Mouse (Mus musculus) cerebral cortex, adult 2 months (tissue): ENCODE results near the gene Sdk2.

Experiments used
- WGBS: fragments of 180-500 bp; shearing (Covaris S2); methylation state at CpG from one replicate; pipeline ENCODE4 v1.1.7; 2018; 5-methylcytosine and 5-hydroxymethylcytosine counted together

Sdk2 gene

DNA sequence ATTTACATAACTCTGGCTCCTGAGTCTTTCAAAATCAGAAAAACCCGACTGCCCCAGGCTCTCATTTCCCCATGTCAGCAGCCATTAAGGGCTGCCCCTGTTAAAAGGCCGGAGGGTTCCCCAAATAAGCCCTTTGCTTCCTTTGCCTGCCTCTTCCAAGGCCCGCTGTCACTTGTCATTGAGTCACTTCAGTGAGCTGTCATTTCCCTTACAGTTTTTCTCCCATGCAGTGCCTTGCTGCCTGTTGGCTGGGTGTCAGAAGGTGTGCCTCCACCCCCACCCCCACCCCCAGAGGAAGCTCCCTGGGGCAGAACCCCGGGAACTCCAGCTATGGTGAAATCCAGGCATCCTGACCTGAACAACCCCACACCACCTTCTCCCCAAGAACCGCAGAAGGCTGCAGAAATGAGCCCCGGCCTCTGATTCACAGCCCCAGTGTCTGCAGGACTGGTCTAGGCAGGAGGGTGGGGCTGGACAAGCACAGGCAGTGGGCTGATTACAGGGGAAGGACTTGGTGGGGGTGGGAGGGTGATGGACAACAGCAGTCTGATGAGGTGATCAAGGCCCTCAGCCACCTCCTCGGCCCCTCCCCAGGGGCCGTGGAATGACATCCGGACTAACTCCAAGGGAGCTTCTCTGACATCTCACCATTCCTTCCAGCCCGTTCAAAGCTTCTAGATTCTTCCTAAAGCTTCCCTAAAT lies 300.4 kb downstream of the Sdk2 start:
- WGBS = 68% methylated on average over 10 of the region's 10 CpGs

DNA sequence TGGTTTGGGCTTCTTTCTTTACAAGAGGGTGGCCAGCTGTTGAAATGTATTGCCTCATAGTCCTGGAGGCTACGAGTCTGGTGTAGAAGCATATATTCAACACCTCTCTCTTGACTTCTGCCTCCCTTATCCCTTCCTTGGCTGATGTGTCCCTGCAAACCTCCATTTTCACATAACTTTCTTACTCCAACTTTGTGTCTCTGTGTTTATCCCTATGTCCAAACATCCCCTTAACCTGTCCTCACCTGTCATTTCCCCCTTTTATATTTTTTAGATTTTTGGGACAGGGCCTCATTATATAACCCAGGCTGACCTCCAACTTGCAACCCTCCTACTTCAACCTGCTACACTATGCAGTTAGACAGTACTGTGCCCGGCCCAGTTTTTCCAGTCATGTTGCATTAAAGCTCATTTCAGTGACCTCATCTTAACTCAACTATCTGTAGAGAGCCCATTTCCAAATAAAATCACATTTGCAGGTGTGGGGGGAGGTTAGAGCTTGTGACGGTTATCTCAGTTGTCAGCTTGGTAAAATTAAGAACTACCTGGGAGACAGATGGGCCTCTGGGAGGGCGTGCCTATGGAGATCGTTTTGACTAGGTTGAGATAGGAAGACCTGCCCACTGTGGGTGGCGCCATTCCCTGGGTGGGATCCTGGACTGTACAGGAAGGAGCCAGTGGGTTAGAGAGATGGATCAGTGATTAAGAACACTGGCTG lies 302.6 kb downstream of the Sdk2 start:
- 94% methylated on average over 6 of the region's 6 CpGs for WGBS

DNA sequence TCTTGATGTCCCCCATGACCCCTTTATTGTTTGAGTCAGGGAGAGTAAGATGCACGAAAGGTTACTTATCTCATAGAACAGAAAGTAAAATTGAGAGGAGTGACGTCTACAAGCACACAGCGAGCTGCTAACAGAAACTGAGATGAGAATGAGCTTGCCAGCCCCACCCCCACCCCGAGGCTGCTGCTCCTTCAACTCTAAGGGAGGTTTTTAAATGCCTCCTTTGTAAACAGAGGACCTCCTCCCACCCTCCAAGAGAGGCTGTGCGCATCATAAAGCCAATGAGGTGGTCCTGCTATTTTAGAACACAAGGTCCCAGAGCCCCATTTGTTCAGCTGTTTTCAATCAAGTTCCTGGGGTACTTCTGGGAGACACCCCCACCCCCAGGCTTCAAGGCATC lies 303.4 kb downstream of the Sdk2 start:
- WGBS = 60% methylated on average over 5 of the region's 5 CpGs

DNA sequence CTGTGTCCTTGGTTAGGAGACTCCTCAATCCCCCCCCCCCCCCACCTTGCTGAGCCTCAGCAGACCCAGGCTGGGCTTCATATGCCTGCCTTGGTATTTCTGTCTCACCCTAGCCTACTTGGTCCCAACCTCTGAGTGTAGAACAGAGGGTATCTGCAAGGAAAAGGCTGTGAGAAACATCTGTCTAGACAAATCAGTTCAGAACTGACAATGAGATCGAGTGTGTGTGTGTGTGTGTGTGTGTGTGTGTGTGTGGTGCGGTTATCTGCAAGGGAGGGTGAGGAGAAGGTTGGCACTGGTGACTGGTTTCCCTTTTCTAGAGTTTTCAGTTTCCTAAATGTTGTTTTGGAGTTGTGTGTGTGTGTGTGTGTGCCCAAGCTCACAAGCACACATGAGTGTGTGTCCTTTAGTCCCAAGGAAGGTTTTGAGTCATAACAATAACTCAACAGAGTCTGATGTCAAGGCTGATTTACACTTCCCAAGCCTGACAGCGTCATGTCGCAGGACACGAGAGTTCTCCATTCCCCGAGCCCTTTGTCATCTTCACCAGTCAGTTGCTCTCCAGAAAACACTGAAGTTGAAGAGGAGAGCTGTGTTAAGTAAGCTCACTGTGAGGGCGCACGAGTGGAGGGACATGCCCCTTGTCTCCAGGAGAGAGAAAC lies 304.6 kb downstream of the Sdk2 start:
- WGBS = 89% methylated on average over 8 of the region's 8 CpGs

- 94% methylated on average over 7 of the region's 7 CpGs for WGBS
Observed at GRCm38 (mm10) chr11:113761646-113762045, 305.2 kb downstream of the Sdk2 start.

GRCm38 (mm10) chr11:113760476-113760875 lies 306.4 kb downstream of the Sdk2 start:
- WGBS = 59% methylated on average over 7 of the region's 7 CpGs

- WGBS = 96% methylated on average over 5 of the region's 5 CpGs
Observed at GRCm38 (mm10) chr11:113758851-113759250, 308.0 kb downstream of the Sdk2 start.

DNA sequence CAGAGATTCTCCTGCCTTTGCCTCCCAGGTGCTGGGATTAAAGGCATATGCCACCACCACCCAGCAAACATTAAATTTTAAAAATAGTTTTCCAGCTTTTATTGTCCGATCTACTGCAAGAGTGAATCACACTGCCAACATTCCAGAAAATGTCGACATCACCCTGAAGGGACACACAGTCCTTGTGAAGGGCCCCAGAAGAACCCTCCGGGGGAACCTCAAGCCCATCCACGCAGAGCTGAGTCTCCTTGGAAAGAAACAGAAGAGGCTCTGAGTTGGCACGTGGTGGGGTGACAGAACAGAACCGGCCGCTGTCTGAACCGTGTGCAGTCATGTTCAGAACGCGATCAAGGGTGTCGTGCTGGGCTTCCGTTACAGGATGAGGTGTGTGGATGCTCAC lies 310.3 kb downstream of the Sdk2 start:
- WGBS = 94% methylated on average over 12 of the region's 12 CpGs

DNA sequence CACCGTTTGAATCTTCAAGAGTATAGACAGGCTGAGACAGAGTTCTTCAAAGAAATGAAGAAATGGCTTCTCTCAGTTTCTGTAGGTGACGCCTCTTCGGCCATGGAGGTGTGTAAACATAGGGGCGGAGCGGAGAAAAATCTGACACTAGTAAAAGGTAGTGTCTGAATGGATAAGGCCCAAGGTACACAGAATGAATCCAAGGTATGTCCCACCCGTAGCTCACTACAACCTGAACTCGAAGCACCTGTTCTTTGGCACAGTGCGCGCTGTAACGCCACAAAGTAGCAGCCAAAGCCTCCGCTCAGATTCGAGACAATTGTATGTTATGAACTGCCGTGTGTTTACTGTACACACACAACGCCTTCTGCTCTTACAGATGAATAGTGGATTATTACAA lies 311.0 kb downstream of the Sdk2 start:
- 91% methylated on average over 14 of the region's 14 CpGs for WGBS

GRCm38 (mm10) chr11:113754845-113755244 lies 312.0 kb downstream of the Sdk2 start:
- 87% methylated on average over 9 of the region's 9 CpGs for WGBS

DNA sequence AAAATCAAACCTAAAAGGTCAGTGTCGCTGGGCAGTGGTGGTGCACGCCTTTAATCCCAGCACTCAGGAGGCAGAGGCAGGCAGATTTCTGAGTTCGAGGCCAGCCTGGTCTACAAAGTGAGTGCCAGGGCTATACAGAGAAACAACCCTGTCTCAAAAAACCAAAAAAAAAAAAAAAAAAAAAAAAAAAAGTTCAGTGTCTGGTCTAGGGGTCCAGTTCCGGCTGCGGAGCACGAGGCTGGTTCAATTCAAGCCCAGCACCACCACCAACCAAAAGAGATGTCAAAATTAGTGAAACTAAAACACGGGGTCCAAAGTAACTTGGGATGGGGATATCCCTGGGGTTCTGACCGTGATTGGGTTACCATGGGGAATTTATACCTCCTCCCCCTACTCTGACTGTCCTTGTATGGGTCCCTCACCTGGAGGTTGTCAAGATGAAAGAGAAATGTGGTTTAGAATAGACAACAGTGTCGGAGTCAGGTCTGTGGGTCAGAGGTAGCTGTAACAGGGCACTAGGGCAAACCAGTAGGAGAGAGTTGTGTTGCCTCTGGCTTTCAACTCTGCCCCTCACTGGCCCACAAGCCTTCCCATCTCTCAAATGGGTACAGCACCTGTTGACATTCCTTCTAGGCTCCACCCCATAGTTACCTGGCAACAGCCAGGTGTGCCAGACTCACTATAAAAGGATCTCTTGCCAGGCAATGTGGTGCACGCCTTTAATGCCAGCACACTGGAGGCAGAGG lies 314.0 kb downstream of the Sdk2 start:
- WGBS = 96% methylated on average over 10 of the region's 10 CpGs

DNA sequence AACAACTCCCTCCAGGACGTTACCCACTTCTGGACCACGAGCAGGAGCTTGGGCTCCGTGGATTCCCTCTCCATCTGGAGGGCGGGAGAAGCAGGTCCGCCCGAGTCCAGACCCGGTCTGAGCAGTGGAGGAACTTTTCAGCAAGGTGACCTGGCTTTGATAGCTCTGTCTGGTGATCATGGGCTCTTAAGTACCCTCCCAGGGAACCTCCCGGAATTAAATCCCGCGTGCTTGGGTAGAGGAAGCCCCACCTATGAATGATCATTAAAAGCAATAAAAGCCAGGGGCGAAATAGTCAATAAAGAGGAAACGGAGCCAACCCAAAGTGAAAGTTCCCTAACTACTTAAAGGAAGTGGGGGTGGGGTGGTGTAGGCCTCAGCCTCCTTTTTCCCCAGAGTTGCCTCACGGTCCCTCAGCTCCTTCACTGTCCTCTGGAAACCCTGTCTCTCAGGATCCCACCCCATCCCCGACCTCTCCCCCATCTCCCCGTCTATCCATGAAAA lies 314.6 kb downstream of the Sdk2 start:
- 27% methylated on average over 15 of the region's 15 CpGs for WGBS

- under 1% methylated on average over 44 of the region's 44 CpGs for WGBS
Observed at GRCm38 (mm10) chr11:113751484-113752084, 315.3 kb downstream of the Sdk2 start, which contains the start of gene Cdc42ep4. Gene Cdc42ep4, minus strand, starts transcription at chr11:113751881.

DNA sequence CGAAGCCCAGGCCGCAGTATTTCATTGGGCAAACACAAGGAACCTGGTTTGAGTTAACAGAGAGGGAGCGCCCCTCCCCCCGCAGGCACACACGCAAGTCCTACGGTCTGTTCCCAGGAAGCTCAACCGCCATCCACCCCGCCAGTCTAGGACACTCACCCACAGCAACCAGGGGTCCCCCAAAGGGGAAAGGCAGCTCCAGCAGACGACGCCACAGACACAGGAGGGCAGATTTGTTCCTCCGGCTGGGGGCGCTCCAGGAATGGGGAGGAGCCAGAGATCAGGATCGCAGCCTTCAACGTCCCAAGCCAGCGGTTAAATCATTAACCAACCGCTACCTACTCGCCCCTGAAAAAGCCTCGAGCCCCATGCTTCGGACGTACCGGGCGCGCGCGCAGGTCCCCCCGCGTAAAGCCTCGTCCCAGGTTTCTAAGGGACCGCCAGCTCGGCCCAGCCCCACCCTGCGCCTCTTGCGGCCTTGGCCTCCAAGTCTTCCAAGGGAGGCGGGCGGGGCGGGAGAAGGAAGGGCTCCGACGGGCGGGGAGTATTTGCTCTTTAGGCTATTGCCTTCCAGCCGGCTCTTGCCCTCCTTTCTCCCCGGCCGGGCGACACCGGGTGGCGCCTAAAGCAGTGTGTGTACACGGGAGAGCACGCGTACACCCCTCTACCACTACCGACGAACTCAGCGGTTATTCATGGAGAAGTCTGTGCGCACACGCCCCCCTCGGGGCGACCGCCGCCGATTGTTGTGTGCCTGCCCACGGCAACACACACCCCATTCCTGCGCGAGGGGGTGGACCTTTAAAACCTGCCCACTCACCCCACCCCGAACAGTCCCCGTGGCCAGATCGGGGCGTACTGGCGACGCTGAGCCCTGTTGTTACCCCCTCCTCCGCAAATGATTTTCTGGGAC lies 316.0 kb downstream of the Sdk2 start:
- 1% methylated on average over 67 of the region's 67 CpGs for WGBS

GRCm38 (mm10) chr11:113749749-113750351 lies 317.0 kb downstream of the Sdk2 start:
- 40% methylated on average over 9 of the region's 9 CpGs for WGBS

- WGBS = 54% methylated on average over 21 of the region's 21 CpGs
Observed at GRCm38 (mm10) chr11:113748797-113749521, 317.9 kb downstream of the Sdk2 start.

- WGBS = 78% methylated on average over 11 of the region's 11 CpGs
Observed at GRCm38 (mm10) chr11:113747725-113748380, 319.0 kb downstream of the Sdk2 start.

- 66% methylated on average over 16 of the region's 16 CpGs for WGBS
Observed at GRCm38 (mm10) chr11:113747056-113747455, 319.8 kb downstream of the Sdk2 start.

GRCm38 (mm10) chr11:113745961-113746360 lies 320.9 kb downstream of the Sdk2 start:
- WGBS = 71% methylated on average over 4 of the region's 4 CpGs
